Mouse (Mus musculus): ENCODE results near the gene Polr1e. TPM values are rescaled to one million over a fixed set of nuclear protein-coding genes. Genes with fewer than 3 reads are reported as not detected.
"Not testable (repeated sequence)": the region's sequence is repeated elsewhere in the genome, so short reads cannot be mapped to it uniquely, and the experiment has no call there.

The Polr1e gene
- polyA plus RNA-seq, 1 experiment from 2014 or later = 55.6 TPM

- Histone ChIP-seq H3K4me1 (replicated peaks) (peaks cover 36% of the 10 kb centered on the region), H3K4me3 (peak overlapping the region; percentile 80), H3K27ac (no peak overlapping the region), H3K36me3 (peaks cover 42% of the 10 kb centered on the region), H3K9me3 (no peaks in the 10 kb centered on the region), H3K27me3 (ENCODE audit: insufficient read depth, poor library complexity, severe bottlenecking) (no peaks in the 10 kb centered on the region)
- peak; percentile 2 for DNase-seq (ENCODE audit: low spot score)
- 75% methylated on average over 11 of the region's 11 CpGs for WGBS
Measured at GRCm38 (mm10) chr4:44982440-44983130, 35.8 kb upstream of the Polr1e start.

DNA sequence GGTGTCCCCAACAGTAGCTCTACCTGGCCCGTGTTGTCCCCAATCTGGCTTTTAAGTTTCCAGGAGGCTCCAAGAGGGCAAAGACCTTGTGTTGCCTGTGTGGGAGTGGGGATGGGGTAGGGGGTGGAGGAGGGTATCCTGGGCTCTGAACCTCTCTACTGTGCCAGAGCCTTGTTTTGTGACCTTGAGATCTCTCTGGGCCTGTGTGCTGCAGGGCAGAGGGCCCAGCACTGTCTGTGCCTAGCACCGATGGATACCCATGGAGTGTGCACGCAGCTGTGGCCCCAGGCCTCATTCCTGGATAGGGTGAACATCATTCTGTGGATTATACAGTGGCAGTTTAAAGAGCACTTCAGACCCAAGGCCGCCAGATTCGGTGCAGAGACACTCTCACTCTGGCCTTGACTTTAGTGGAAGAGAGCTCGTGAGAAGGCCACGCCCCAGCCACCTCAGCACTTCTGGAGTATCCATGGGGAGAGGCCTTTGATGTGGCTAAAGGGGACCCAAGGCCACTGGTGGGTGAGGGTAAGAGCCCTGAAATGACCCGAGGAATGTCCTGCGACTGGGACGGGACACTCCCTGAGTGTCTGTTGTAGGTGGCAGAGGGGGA, 35.1 kb upstream of the Polr1e start:
- Histone ChIP-seq H3K36me3 (peaks cover 49% of the 10 kb centered on the region), H3K4me1 (replicated peaks) (peaks cover 36% of the 10 kb centered on the region), H3K4me3 (no peak overlapping the region), H3K9me3 (no peaks in the 10 kb centered on the region), H3K27me3 (ENCODE audit: insufficient read depth, poor library complexity, severe bottlenecking) (no peaks in the 10 kb centered on the region), H3K27ac (no peak overlapping the region)
- 92% methylated on average over 10 of the region's 10 CpGs for WGBS
- peak; percentile 1 for DNase-seq (ENCODE audit: low spot score)

DNA sequence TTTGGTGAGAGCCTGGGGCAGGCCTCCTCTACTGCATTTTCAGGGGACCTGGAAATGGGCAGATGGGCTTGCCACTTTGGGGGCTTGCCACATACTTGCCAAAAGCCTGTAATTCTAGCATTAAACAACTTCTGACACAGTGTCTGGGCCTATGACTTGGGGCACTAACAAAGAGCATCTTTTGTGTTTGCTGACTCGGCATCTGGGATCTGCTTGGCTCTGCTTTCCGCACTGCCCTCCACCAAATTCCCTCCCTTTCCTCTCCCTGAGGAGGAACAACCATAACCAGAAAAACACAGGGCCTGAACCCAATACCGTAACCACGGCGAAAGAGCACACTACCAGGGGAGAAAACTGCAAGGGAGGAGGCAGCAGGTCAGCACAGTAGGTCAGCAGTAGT, 27.8 kb upstream of the Polr1e start:
- 91% methylated on average over 5 of the region's 5 CpGs for WGBS
- Histone ChIP-seq H3K27ac (no peak overlapping the region), H3K4me1 (replicated peaks) (no peaks in the 10 kb centered on the region), H3K9me3 (no peaks in the 10 kb centered on the region), H3K36me3 (peaks cover 96% of the 10 kb centered on the region), H3K4me3 (no peak overlapping the region), H3K27me3 (ENCODE audit: insufficient read depth, poor library complexity, severe bottlenecking) (no peaks in the 10 kb centered on the region)
- DNase-seq (ENCODE audit: low spot score) = peak; percentile 1

GRCm38 (mm10) chr4:44992330-44992729, 26.1 kb upstream of the Polr1e start:
- H3K9me3 ChIP-seq; H3K27ac ChIP-seq; DNase-seq (ENCODE audit: low spot score); H3K4me1 ChIP-seq (replicated peaks); H3K27me3 ChIP-seq (ENCODE audit: insufficient read depth, poor library complexity, severe bottlenecking); H3K4me3 ChIP-seq: not testable (repeated sequence)
- WGBS = 93% methylated on average over 11 of the region's 11 CpGs
- H3K36me3 ChIP-seq = peaks cover 78% of the 10 kb centered on the region

- DNase-seq (ENCODE audit: low spot score) = not testable (repeated sequence)
- peaks cover 70% of the 10 kb centered on the region for H3K36me3 ChIP-seq
Measured at GRCm38 (mm10) chr4:44993179-44993578, 25.2 kb upstream of the Polr1e start.

DNA sequence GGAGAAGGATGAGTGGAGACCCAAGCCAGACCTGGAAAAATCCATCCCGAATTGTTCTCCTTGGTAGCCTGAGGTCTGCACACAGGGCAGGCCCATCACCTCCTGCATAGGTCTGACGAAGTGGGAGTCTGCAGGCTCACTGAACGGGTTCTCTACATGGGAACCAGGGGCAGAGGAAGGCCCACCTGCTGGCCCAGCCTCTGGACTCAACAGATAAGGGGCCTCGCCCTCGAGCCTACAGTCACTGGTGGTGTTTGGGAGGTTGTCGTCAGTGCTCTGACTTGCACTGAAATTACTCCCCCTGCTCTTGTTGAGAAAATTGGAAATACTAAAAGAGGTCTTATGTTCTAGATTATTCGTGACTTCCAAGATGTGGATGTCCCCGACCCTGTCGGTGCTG, 24.5 kb upstream of the Polr1e start:
- Histone ChIP-seq H3K4me3 (no peak overlapping the region), H3K27ac (no peak overlapping the region), H3K27me3 (ENCODE audit: insufficient read depth, poor library complexity, severe bottlenecking) (no peaks in the 10 kb centered on the region), H3K36me3 (peaks cover 63% of the 10 kb centered on the region), H3K4me1 (replicated peaks) (peaks cover 5% of the 10 kb centered on the region; the same call in 1 of the 2 replicates), H3K9me3 (no peaks in the 10 kb centered on the region)
- peak; percentile 2 for DNase-seq (ENCODE audit: low spot score)
- WGBS = 92% methylated on average over 9 of the region's 9 CpGs

More at GRCm38 (mm10) chr4:44993179-44993578, 25.2 kb upstream of the Polr1e start:
- not testable (repeated sequence) for H3K9me3 ChIP-seq; H3K27me3 ChIP-seq (ENCODE audit: insufficient read depth, poor library complexity, severe bottlenecking); H3K4me3 ChIP-seq; H3K27ac ChIP-seq; H3K4me1 ChIP-seq (replicated peaks)
- WGBS = 89% methylated on average over 14 of the region's 14 CpGs

DNA sequence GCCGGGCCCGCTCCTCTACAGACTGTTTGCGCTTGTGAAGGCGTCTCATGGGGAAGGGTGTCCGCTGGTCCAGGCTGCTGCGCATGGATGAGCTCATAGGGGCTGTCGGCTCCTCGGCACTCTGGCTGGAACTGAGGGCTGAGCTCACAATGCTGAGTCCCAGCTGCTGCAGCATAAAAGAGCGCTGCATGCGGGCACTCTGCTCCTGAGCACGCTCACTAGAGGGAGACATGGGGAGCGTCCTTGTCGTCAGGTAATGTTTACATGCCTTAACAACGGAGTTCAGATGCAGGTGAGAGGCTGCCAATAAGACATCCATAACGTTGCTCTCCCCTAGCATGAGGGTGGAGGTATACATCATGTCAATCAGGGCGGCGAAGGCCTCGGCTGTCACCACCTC, 23.6 kb upstream of the Polr1e start:
- Histone ChIP-seq H3K27me3 (ENCODE audit: insufficient read depth, poor library complexity, severe bottlenecking) (no peaks in the 10 kb centered on the region), H3K36me3 (peaks cover 54% of the 10 kb centered on the region), H3K4me1 (replicated peaks) (peaks cover 5% of the 10 kb centered on the region; the same call in 1 of the 2 replicates), H3K27ac (0 out of 2 replicates have a peak overlapping the region, but pooled peaks have one; percentile 29), H3K9me3 (no peaks in the 10 kb centered on the region), H3K4me3 (no peak overlapping the region)
- WGBS = 91% methylated on average over 18 of the region's 18 CpGs
- peak; percentile 2 for DNase-seq (ENCODE audit: low spot score)

DNA sequence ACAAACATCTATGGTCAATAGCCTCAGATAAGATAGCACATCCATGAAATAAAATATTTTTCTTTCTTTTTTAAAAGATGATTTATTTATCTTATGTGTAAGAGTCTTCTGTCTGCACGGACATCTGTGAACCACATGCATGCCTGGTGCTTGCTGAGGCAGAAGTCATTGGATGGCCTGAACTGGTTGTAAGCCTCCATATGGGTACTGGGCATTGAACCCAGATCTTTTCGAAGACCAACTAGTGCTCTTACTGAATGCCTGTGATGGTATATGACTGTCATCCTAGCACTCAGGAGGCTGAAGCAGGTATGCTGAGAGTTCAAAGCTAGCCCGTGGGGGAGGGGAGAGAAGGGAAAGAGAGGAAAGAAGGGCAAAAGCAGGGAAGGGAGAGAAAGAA, 20.3 kb upstream of the Polr1e start:
- no peak for DNase-seq (ENCODE audit: low spot score)
- Histone ChIP-seq H3K4me3 (no peak overlapping the region), H3K9me3 (no peaks in the 10 kb centered on the region), H3K27ac (no peak overlapping the region), H3K36me3 (peaks cover 26% of the 10 kb centered on the region), H3K27me3 (ENCODE audit: insufficient read depth, poor library complexity, severe bottlenecking) (no peaks in the 10 kb centered on the region), H3K4me1 (replicated peaks) (peaks cover 5% of the 10 kb centered on the region; the same call in 1 of the 2 replicates)
- WGBS = 81% methylated on average over 3 of the region's 3 CpGs

DNA sequence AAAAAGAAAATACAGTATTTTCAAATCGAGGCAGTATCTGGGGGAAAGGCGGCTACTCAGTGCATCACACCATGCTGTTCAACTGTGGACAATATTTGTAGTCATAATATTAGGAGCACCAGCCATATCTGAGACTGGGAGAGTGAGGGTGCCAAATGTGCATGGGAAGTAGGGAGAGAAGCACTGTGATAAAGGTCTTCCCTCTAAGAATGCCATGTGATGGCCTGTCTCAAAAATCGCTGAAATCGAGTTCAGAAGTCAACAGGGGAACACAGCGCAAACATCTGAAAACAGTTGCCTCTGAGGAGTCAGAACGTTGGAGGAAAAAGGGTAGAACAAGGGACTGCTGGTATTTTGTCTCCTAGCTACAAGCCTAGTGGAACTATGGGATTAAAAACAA, 18.4 kb upstream of the Polr1e start:
- H3K36me3 ChIP-seq = peaks cover 13% of the 10 kb centered on the region
- WGBS = 87% methylated on average over 6 of the region's 6 CpGs
- no peak overlapping the region for H3K4me3 ChIP-seq
- H3K4me1 ChIP-seq (replicated peaks) = peaks cover 5% of the 10 kb centered on the region; the same call in 1 of the 2 replicates
- no peak overlapping the region for H3K27ac ChIP-seq
- DNase-seq (ENCODE audit: low spot score) = no peak
- no peaks in the 10 kb centered on the region for H3K27me3 ChIP-seq (ENCODE audit: insufficient read depth, poor library complexity, severe bottlenecking)
- H3K9me3 ChIP-seq = no peaks in the 10 kb centered on the region

DNA sequence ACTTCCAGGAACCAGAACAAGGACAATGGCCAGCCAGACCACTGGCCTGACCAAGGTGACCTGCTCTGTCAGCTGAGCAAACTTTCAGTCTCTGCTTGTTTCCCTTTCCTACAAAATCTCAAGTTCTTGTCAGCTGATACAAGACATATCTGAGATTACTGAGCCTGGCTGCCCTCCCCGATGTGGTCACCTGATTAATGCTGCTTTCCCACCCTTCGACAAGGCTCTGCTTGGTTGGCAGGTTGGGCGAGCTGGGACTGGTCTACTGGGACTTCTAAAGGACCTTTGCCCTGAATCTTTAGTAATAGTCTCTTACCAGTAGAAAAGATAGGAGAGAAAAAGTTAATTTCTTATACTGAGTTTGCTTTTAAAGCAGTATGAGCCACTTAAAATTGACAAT, 12.9 kb upstream of the Polr1e start:
- 85% methylated on average over 3 of the region's 3 CpGs for WGBS
- DNase-seq (ENCODE audit: low spot score) = no peak
- peaks cover 10% of the 10 kb centered on the region for H3K4me1 ChIP-seq (replicated peaks)

GRCm38 (mm10) chr4:45010806-45011415, 7.5 kb upstream of the Polr1e start:
- H3K36me3 ChIP-seq = peaks cover 3% of the 10 kb centered on the region; the same call in 1 of the 2 replicates
- peak; percentile 17 for DNase-seq (ENCODE audit: low spot score)
- no peaks in the 10 kb centered on the region for H3K9me3 ChIP-seq
- H3K4me3 ChIP-seq = peak overlapping the region; percentile 82
- peaks cover 26% of the 10 kb centered on the region for H3K4me1 ChIP-seq (replicated peaks)
- no peaks in the 10 kb centered on the region for H3K27me3 ChIP-seq (ENCODE audit: insufficient read depth, poor library complexity, severe bottlenecking)
- peak overlapping the region; percentile 96 for H3K27ac ChIP-seq
- 15% methylated on average over 11 of the region's 11 CpGs for WGBS

More for the DNA sequence above, 12.9 kb upstream of the Polr1e start:
- no peak overlapping the region for H3K4me3 ChIP-seq
- H3K27ac ChIP-seq = no peak overlapping the region
- H3K36me3 ChIP-seq = peaks cover 17% of the 10 kb centered on the region
- H3K9me3 ChIP-seq = no peaks in the 10 kb centered on the region
- no peaks in the 10 kb centered on the region for H3K27me3 ChIP-seq (ENCODE audit: insufficient read depth, poor library complexity, severe bottlenecking)

DNA sequence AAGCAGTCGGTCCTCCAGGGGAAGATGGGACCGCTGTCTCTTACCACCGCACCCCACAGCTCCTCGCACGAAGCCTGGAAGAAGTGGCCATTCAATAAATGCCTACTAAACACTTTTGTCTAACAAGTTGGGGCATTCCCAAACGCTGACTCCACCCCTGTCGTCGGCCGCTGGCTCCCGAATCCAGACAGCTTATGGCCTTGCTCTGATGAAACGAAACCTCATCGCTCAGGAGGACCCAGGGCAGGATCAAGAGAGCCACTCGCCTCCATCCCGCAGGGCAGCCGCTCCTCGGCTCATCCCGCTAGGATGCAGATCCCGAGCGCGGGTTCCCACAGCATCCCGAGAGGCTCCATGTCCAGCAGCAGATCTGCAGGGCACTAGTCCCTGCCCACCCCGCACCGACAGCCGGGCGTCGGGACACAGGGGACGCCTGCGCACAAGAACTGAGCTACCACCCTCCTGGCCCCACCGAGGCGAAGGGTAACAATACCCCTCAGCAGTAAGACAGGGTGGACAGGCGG, 6.7 kb upstream of the Polr1e start:
- H3K9me3 ChIP-seq = no peaks in the 10 kb centered on the region
- H3K4me1 ChIP-seq (replicated peaks) = peaks cover 26% of the 10 kb centered on the region
- no peaks in the 10 kb centered on the region for H3K27me3 ChIP-seq (ENCODE audit: insufficient read depth, poor library complexity, severe bottlenecking)
- H3K36me3 ChIP-seq = peaks cover 3% of the 10 kb centered on the region; the same call in 1 of the 2 replicates
- under 1% methylated on average over 31 of the region's 31 CpGs for WGBS
- DNase-seq (ENCODE audit: low spot score) = no peak
- H3K27ac ChIP-seq = peak overlapping the region; percentile 96
- peak overlapping the region; percentile 82 for H3K4me3 ChIP-seq
